Mouse (Mus musculus) lung, embryonic 15.5 days (tissue): Measurements from ENCODE around the gene Fdxr. TPM values are rescaled to one million over a fixed set of nuclear protein-coding genes. Genes with fewer than 3 reads are reported as not detected.
A peak's percentile ranks its signal among the peaks of the same experiment; 100 is the strongest.

Experiments used
- ATAC-seq: fragments of 200-750 bp; cut with Nextera tagmentation; 2 replicates; pipeline ENCODE4 v1.8.0; 2017; ENCODE audit warnings: moderate number of reproducible peaks, borderline replicate concordance; ENCODE audit not compliant: low FRiP score, low TSS enrichment; ENCODE audit errors: extremely low read depth
- H3K27ac ChIP-seq: fragments of 300-500 bp; sonication (generic); 2 replicates; pipeline ENCODE4 v1.5.1; 2015; ENCODE audit warnings: moderate library complexity, mild to moderate bottlenecking, inconsistent platforms
- H3K27me3 ChIP-seq: fragments of 300-500 bp; sonication (generic); 2 replicates; pipeline ENCODE4 v1.6.1; 2015; ENCODE audit warnings: inconsistent platforms
- H3K36me3 ChIP-seq: fragments of 300-500 bp; sonication (generic); 2 replicates; pipeline ENCODE4 v1.6.1; 2015; ENCODE audit warnings: inconsistent platforms
- H3K4me1 ChIP-seq: fragments of 300-500 bp; sonication (generic); 2 replicates; pipeline ENCODE4 v1.6.1; 2015; ENCODE audit warnings: inconsistent platforms
- H3K4me2 ChIP-seq: fragments of 300-500 bp; sonication (generic); 2 replicates; pipeline ENCODE4 v1.6.1; 2015; ENCODE audit warnings: inconsistent platforms, mild to moderate bottlenecking, moderate library complexity
- H3K4me3 ChIP-seq: fragments of 300-500 bp; sonication (generic); 2 replicates; pipeline ENCODE4 v1.5.1; 2015; ENCODE audit warnings: mild to moderate bottlenecking, inconsistent platforms
- H3K9ac ChIP-seq: fragments of 300-500 bp; sonication (generic); 2 replicates; pipeline ENCODE4 v1.6.1; 2015; ENCODE audit warnings: inconsistent platforms
- H3K9me3 ChIP-seq: fragments of 300-500 bp; sonication (generic); 2 replicates; pipeline ENCODE4 v1.6.1; 2016; ENCODE audit warnings: inconsistent platforms
- WGBS: fragments of 180-500 bp; shearing (Covaris S2); methylation state at CpG from one replicate; pipeline ENCODE4 v1.1.7; 2015; 5-methylcytosine and 5-hydroxymethylcytosine counted together
- polyA plus RNA-seq: library from polyadenylated mRNA; unstranded; fragments of >200 nt; fragmentation: Nextera tagmentation; extraction: Ambion mirVana; gene quantifications from 2 replicates; pipeline ENCODE4 v1.2.1, GENCODE M21; 2015

The Fdxr gene
- polyA plus RNA-seq, 1 experiment from 2014 or later, result 15.8 TPM

- Histone ChIP-seq H3K9ac (no peak overlapping the region), H3K4me1 (peaks cover 36% of the 10 kb centered on the region), H3K36me3 (no peaks in the 10 kb centered on the region), H3K27ac (0 out of 2 replicates have a peak overlapping the region, but pooled peaks have one; percentile 33), H3K9me3 (no peaks in the 10 kb centered on the region), H3K27me3 (peaks cover 20% of the 10 kb centered on the region; the same call in 1 of the 2 replicates), H3K4me2 (no peak overlapping the region), H3K4me3 (no peak overlapping the region)
- no peak for ATAC-seq
- WGBS, result 42% methylated on average over 14 of the region's 14 CpGs
Measured at GRCm38 (mm10) chr11:115231168-115231915, 45.5 kb downstream of the Fdxr start.

- Histone ChIP-seq H3K27me3 (peaks cover 16% of the 10 kb centered on the region; the same call in 1 of the 2 replicates), H3K4me1 (peaks cover 32% of the 10 kb centered on the region), H3K9me3 (no peaks in the 10 kb centered on the region), H3K4me2 (no peak overlapping the region), H3K9ac (no peak overlapping the region), H3K36me3 (no peaks in the 10 kb centered on the region), H3K4me3 (no peak overlapping the region), H3K27ac (no peak overlapping the region)
- ATAC-seq, result no peak
- 49% methylated on average over 15 of the region's 15 CpGs for WGBS
Measured at GRCm38 (mm10) chr11:115229021-115229930, 47.6 kb downstream of the Fdxr start.

GRCm38 (mm10) chr11:115228430-115228829 is 48.4 kb downstream of the Fdxr start:
- Histone ChIP-seq H3K9me3 (no peaks in the 10 kb centered on the region), H3K9ac (no peak overlapping the region), H3K4me1 (peaks cover 35% of the 10 kb centered on the region), H3K27me3 (peaks cover 18% of the 10 kb centered on the region), H3K27ac (no peak overlapping the region), H3K4me3 (no peak overlapping the region), H3K36me3 (no peaks in the 10 kb centered on the region), H3K4me2 (no peak overlapping the region)
- no peak for ATAC-seq
- WGBS, result 47% methylated on average over 7 of the region's 7 CpGs

- H3K9me3 ChIP-seq, result no peaks in the 10 kb centered on the region
- 48% methylated on average over 12 of the region's 12 CpGs for WGBS
- ATAC-seq, result no peak
- no peak overlapping the region for H3K4me3 ChIP-seq
- H3K27me3 ChIP-seq, result peaks cover 21% of the 10 kb centered on the region
- H3K9ac ChIP-seq, result no peak overlapping the region
- no peaks in the 10 kb centered on the region for H3K36me3 ChIP-seq
- no peak overlapping the region for H3K4me2 ChIP-seq
- H3K27ac ChIP-seq, result no peak overlapping the region
- H3K4me1 ChIP-seq, result peaks cover 43% of the 10 kb centered on the region
Measured at GRCm38 (mm10) chr11:115227640-115228039, 49.2 kb downstream of the Fdxr start.

- H3K27ac ChIP-seq, result no peak overlapping the region
- peaks cover 46% of the 10 kb centered on the region for H3K4me1 ChIP-seq
- no peak overlapping the region for H3K9ac ChIP-seq
- no peak overlapping the region for H3K4me2 ChIP-seq
- H3K36me3 ChIP-seq, result no peaks in the 10 kb centered on the region
- no peaks in the 10 kb centered on the region for H3K9me3 ChIP-seq
- H3K27me3 ChIP-seq, result peaks cover 17% of the 10 kb centered on the region
- no peak overlapping the region for H3K4me3 ChIP-seq
- ATAC-seq, result peak; percentile 44
- WGBS, result 53% methylated on average over 14 of the region's 14 CpGs
Measured at GRCm38 (mm10) chr11:115226811-115227491, 49.9 kb downstream of the Fdxr start.

GRCm38 (mm10) chr11:115225301-115225700 is 51.5 kb downstream of the Fdxr start:
- 87% methylated on average over 6 of the region's 6 CpGs for WGBS
- H3K27ac ChIP-seq, result no peak overlapping the region
- no peak overlapping the region for H3K9ac ChIP-seq
- peaks cover 43% of the 10 kb centered on the region for H3K4me1 ChIP-seq
- no peak overlapping the region for H3K4me3 ChIP-seq
- no peak for ATAC-seq
- H3K27me3 ChIP-seq, result peaks cover 21% of the 10 kb centered on the region
- H3K4me2 ChIP-seq, result no peak overlapping the region
- H3K36me3 ChIP-seq, result no peaks in the 10 kb centered on the region
- H3K9me3 ChIP-seq, result no peaks in the 10 kb centered on the region

GRCm38 (mm10) chr11:115224889-115225288 is 52.0 kb downstream of the Fdxr start:
- no peak overlapping the region for H3K27ac ChIP-seq
- no peaks in the 10 kb centered on the region for H3K36me3 ChIP-seq
- H3K27me3 ChIP-seq, result peaks cover 21% of the 10 kb centered on the region
- no peaks in the 10 kb centered on the region for H3K9me3 ChIP-seq
- no peak overlapping the region for H3K9ac ChIP-seq
- H3K4me1 ChIP-seq, result peaks cover 43% of the 10 kb centered on the region
- no peak for ATAC-seq
- no peak overlapping the region for H3K4me2 ChIP-seq
- H3K4me3 ChIP-seq, result no peak overlapping the region
- 54% methylated on average over 8 of the region's 8 CpGs for WGBS

GRCm38 (mm10) chr11:115223877-115224276 is 53.0 kb downstream of the Fdxr start:
- peaks cover 51% of the 10 kb centered on the region for H3K4me1 ChIP-seq
- no peaks in the 10 kb centered on the region for H3K9me3 ChIP-seq
- no peak overlapping the region for H3K4me3 ChIP-seq
- H3K9ac ChIP-seq, result no peak overlapping the region
- no peak overlapping the region for H3K27ac ChIP-seq
- ATAC-seq, result no peak
- WGBS, result 42% methylated on average over 6 of the region's 6 CpGs
- no peak overlapping the region for H3K4me2 ChIP-seq
- peaks cover 21% of the 10 kb centered on the region for H3K27me3 ChIP-seq
- no peaks in the 10 kb centered on the region for H3K36me3 ChIP-seq

GRCm38 (mm10) chr11:115223451-115223850 is 53.4 kb downstream of the Fdxr start:
- Histone ChIP-seq H3K4me3 (no peak overlapping the region), H3K9me3 (no peaks in the 10 kb centered on the region), H3K4me2 (no peak overlapping the region), H3K27me3 (peaks cover 23% of the 10 kb centered on the region), H3K9ac (no peak overlapping the region), H3K4me1 (peaks cover 54% of the 10 kb centered on the region), H3K27ac (no peak overlapping the region), H3K36me3 (no peaks in the 10 kb centered on the region)
- 42% methylated on average over 11 of the region's 11 CpGs for WGBS
- no peak for ATAC-seq

GRCm38 (mm10) chr11:115222570-115222969 is 54.3 kb downstream of the Fdxr start:
- 10% methylated on average over 5 of the region's 5 CpGs for WGBS
- Histone ChIP-seq H3K4me1 (peaks cover 62% of the 10 kb centered on the region), H3K9ac (no peak overlapping the region), H3K9me3 (no peaks in the 10 kb centered on the region), H3K27me3 (peaks cover 26% of the 10 kb centered on the region), H3K4me3 (no peak overlapping the region), H3K36me3 (no peaks in the 10 kb centered on the region), H3K27ac (peak overlapping the region; percentile 26; the same call in 1 of the 2 replicates), H3K4me2 (peak overlapping the region; percentile 36)
- no peak for ATAC-seq

- no peak overlapping the region; the same call in 1 of the 2 replicates for H3K27ac ChIP-seq
- no peaks in the 10 kb centered on the region for H3K9me3 ChIP-seq
- peak; percentile 53 for ATAC-seq
- peaks cover 26% of the 10 kb centered on the region for H3K27me3 ChIP-seq
- H3K36me3 ChIP-seq, result no peaks in the 10 kb centered on the region
- H3K4me3 ChIP-seq, result no peak overlapping the region
- peak overlapping the region; percentile 36 for H3K4me2 ChIP-seq
- peaks cover 63% of the 10 kb centered on the region for H3K4me1 ChIP-seq
- WGBS, result 10% methylated on average over 12 of the region's 12 CpGs
- no peak overlapping the region for H3K9ac ChIP-seq
Measured at GRCm38 (mm10) chr11:115222077-115222476, 54.8 kb downstream of the Fdxr start.
